Mouse (Mus musculus): ENCODE measurements around the gene Tcf7.

Gene Tcf7

DNA sequence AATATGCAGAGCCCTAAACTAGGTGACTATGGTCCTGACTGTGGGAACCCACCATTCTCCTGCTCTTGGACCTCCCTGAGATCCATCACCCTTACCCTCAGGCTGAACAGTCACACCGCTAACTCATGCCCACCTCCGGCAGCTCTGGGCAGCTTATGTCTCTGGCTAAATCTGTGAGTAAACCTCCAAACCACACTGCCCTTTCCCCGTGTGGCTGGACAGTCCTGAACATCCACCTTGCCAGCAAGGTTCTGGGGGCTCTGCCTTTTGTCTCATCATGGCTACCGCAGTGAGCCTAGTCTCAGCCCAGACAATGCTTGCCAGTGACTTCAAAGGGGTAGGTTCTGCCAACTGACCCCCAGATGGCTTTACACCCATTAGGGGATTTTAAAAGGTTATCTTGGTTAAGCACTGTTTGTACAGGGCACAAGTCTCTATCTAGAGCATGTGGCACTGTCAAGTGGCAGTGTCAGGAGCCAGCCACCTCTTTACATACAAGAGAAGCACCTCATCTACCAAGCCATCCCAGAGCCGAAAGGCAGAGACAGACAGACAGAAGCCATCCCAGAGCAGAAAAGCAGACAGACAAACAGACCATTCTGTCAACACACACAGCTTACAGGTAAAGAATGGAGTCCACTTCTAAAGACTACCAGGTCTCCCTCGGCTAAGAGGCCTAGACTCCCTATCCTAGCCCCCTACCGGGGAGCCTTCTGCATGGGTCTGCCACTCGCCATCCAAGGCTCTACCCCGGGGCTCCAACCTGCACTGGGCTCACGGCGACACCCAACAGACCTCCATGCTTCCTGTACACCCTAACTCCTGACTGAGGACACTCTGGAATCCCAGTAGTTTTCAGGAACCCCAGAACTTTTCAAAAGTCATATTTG is 2.0 kb downstream of the Tcf7 start:
- Histone ChIP-seq H3K9me3 (ENCODE audit: low read length) (no peaks in the 10 kb centered on the region), H3K4me3 (replicated peaks; ENCODE audit: low read length) (no peak overlapping the region), H3K36me3 (ENCODE audit: insufficient read depth, low read length) (peaks cover 60% of the 10 kb centered on the region), H3K4me1 (replicated peaks; ENCODE audit: low read depth, low read length) (peaks cover 69% of the 10 kb centered on the region), H3K27me3 (ENCODE audit: insufficient read depth, low read length) (peaks cover 29% of the 10 kb centered on the region)
- no peak for TF ChIP-seq NANOG (IDR thresholded peaks at IDR 0.05; ENCODE audit: borderline replicate concordance, low read length)

GRCm38 (mm10) chr11:52279611-52280145 is 3.1 kb downstream of the Tcf7 start:
- Histone ChIP-seq H3K4me1 (replicated peaks; ENCODE audit: low read depth, low read length) (peaks cover 70% of the 10 kb centered on the region), H3K9me3 (ENCODE audit: low read length) (no peaks in the 10 kb centered on the region), H3K4me3 (replicated peaks; ENCODE audit: low read length) (no peak overlapping the region), H3K27me3 (ENCODE audit: insufficient read depth, low read length) (peaks cover 19% of the 10 kb centered on the region), H3K36me3 (ENCODE audit: insufficient read depth, low read length) (peaks cover 70% of the 10 kb centered on the region)
- no peak for TF ChIP-seq POU5F1 (IDR thresholded peaks at IDR 0.05; ENCODE audit: borderline replicate concordance, low read length)
- no peak for TF ChIP-seq CTCF (conservative IDR thresholded peaks at IDR 0.05; ENCODE audit: low read length)
- no peak for TF ChIP-seq NANOG (IDR thresholded peaks at IDR 0.05; ENCODE audit: borderline replicate concordance, low read length)

- peaks cover 12% of the 10 kb centered on the region for H3K27me3 ChIP-seq (ENCODE audit: insufficient read depth, low read length)
- H3K9me3 ChIP-seq (ENCODE audit: low read length), result no peaks in the 10 kb centered on the region
- H3K4me3 ChIP-seq (replicated peaks; ENCODE audit: low read length), result no peak overlapping the region
- TF ChIP-seq CTCF (conservative IDR thresholded peaks at IDR 0.05; ENCODE audit: low read length) (no peak), NANOG (IDR thresholded peaks at IDR 0.05; ENCODE audit: borderline replicate concordance, low read length) (no peak), POU5F1 (IDR thresholded peaks at IDR 0.05; ENCODE audit: borderline replicate concordance, low read length) (no peak)
- H3K4me1 ChIP-seq (replicated peaks; ENCODE audit: low read depth, low read length), result peaks cover 70% of the 10 kb centered on the region
- peaks cover 77% of the 10 kb centered on the region for H3K36me3 ChIP-seq (ENCODE audit: insufficient read depth, low read length)
Observed at GRCm38 (mm10) chr11:52278991-52279390, 3.8 kb downstream of the Tcf7 start.

- no peak overlapping the region for H3K4me3 ChIP-seq (replicated peaks; ENCODE audit: low read length)
- TF ChIP-seq POU5F1 (IDR thresholded peaks at IDR 0.05; ENCODE audit: borderline replicate concordance, low read length) (no peak), CTCF (conservative IDR thresholded peaks at IDR 0.05; ENCODE audit: low read length) (no peak), NANOG (IDR thresholded peaks at IDR 0.05; ENCODE audit: borderline replicate concordance, low read length) (no peak)
- peaks cover 7% of the 10 kb centered on the region; the same call in 1 of the 2 replicates for H3K27me3 ChIP-seq (ENCODE audit: insufficient read depth, low read length)
- H3K36me3 ChIP-seq (ENCODE audit: insufficient read depth, low read length), result peaks cover 84% of the 10 kb centered on the region
- peaks cover 72% of the 10 kb centered on the region for H3K4me1 ChIP-seq (replicated peaks; ENCODE audit: low read depth, low read length)
- no peaks in the 10 kb centered on the region for H3K9me3 ChIP-seq (ENCODE audit: low read length)
Observed at GRCm38 (mm10) chr11:52278164-52278563, 4.7 kb downstream of the Tcf7 start.

DNA sequence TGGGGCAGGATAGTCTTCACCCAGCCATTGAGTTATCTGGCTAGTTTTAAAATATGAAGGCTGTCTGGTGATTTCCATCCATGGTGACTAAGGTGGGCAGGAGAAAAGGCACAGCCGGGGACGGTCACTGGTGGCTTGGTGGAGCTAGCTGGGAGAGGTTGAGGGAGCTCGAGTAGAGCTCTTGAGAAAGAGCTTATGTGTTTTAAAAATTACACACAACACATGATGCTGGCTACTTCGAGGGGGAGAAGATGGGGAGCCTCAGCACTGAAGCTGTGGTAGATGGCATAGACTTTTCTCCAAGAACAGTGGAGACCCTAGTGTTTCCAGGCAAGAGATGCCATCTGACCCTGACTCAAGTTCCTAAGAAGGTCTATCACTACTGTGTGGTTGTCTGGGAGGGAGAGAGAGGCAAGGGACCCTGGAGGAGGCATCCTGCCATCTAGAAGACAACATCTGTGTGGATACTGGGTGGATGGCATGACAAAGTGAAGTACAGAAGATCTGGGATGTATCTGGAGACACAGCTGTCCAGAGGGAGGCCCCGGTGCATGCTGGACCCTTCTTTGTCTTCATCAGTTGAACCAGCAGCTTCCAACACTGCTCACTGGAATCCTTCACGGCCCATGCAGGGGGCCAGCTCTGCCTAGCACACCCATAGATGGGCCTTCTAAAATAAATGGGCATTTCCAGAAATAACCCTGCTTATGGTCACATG is 5.2 kb downstream of the Tcf7 start:
- H3K9me3 ChIP-seq (ENCODE audit: low read length), result no peaks in the 10 kb centered on the region
- H3K4me3 ChIP-seq (replicated peaks; ENCODE audit: low read length), result no peak overlapping the region
- TF ChIP-seq CTCF (conservative IDR thresholded peaks at IDR 0.05; ENCODE audit: low read length) (no peak), NANOG (IDR thresholded peaks at IDR 0.05; ENCODE audit: borderline replicate concordance, low read length) (no peak), POU5F1 (IDR thresholded peaks at IDR 0.05; ENCODE audit: borderline replicate concordance, low read length) (no peak)
- peaks cover 77% of the 10 kb centered on the region for H3K4me1 ChIP-seq (replicated peaks; ENCODE audit: low read depth, low read length)
- peaks cover 7% of the 10 kb centered on the region; the same call in 1 of the 2 replicates for H3K27me3 ChIP-seq (ENCODE audit: insufficient read depth, low read length)
- peaks cover 90% of the 10 kb centered on the region for H3K36me3 ChIP-seq (ENCODE audit: insufficient read depth, low read length)

- Histone ChIP-seq H3K36me3 (ENCODE audit: insufficient read depth, low read length) (peaks cover 94% of the 10 kb centered on the region), H3K9me3 (ENCODE audit: low read length) (no peaks in the 10 kb centered on the region), H3K27me3 (ENCODE audit: insufficient read depth, low read length) (peaks cover 7% of the 10 kb centered on the region; the same call in 1 of the 2 replicates), H3K4me3 (replicated peaks; ENCODE audit: low read length) (no peak overlapping the region; the same call in 1 of the 2 replicates), H3K4me1 (replicated peaks; ENCODE audit: low read depth, low read length) (peaks cover 78% of the 10 kb centered on the region)
- TF ChIP-seq POU5F1 (IDR thresholded peaks at IDR 0.05; ENCODE audit: borderline replicate concordance, low read length) (no peak), NANOG (IDR thresholded peaks at IDR 0.05; ENCODE audit: borderline replicate concordance, low read length) (no peak), CTCF (conservative IDR thresholded peaks at IDR 0.05; ENCODE audit: low read length) (no peak)
Observed at GRCm38 (mm10) chr11:52276961-52277391, 5.8 kb downstream of the Tcf7 start.

DNA sequence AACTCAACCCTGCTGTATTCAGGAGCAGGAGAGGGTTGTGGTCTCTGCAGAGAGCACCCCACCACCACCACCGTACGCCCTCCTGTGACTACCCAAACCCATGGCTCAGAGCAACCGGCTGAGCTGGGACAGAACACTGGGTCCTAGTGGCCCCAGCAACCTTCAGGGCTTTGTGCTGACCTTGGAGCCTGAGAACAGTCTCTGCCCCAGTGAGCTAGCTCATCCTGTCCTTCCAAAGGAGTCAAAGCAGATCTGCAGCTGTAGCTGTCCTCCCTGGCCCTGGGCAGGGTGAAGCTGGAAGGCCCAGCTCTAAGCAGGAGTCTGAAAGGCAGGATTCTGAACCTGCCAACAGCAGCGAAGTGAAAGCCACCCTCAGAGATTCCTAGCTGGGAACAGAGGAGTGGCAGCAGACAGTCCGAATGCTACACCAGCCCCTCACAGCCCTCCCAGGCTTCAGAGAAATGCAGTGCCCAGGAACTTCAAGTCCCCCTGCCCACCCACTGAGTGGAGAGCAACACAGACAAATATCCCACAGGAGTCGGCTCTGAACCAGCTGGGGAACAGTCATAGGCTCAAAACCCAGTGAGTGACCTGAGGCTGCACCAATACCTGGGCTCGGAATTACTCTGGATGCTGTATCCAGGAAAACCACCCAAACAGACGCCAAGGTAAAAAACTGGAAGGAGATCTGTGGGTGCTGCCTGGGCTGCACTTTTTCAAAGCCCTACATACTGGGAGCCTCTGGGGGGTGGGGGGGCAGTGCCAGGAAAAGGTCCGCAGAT is 6.8 kb downstream of the Tcf7 start:
- Histone ChIP-seq H3K4me1 (replicated peaks; ENCODE audit: low read depth, low read length) (peaks cover 72% of the 10 kb centered on the region), H3K27me3 (ENCODE audit: insufficient read depth, low read length) (no peaks in the 10 kb centered on the region), H3K4me3 (replicated peaks; ENCODE audit: low read length) (no peak overlapping the region), H3K36me3 (ENCODE audit: insufficient read depth, low read length) (peaks cover 88% of the 10 kb centered on the region), H3K9me3 (ENCODE audit: low read length) (no peaks in the 10 kb centered on the region)
- no peak for TF ChIP-seq POU5F1 (IDR thresholded peaks at IDR 0.05; ENCODE audit: borderline replicate concordance, low read length)
- no peak for TF ChIP-seq NANOG (IDR thresholded peaks at IDR 0.05; ENCODE audit: borderline replicate concordance, low read length)
- no peak for TF ChIP-seq CTCF (conservative IDR thresholded peaks at IDR 0.05; ENCODE audit: low read length)
